Mouse (Mus musculus) bone marrow, adult 2 months (tissue): ENCODE data around the gene Pfn4.

Experiments
- CTCF ChIP-seq: fragments of 200-500 bp; IDR thresholded peaks from 2 replicates; pipeline ENCODE4 v1.5.1; 2011; ENCODE audit warnings: low read length, control low read depth; ENCODE audit not compliant: control insufficient read depth, insufficient read depth
- POLR2A ChIP-seq: fragments of 200-500 bp; IDR thresholded peaks from 2 replicates; pipeline ENCODE4 v1.6.1; 2011; ENCODE audit warnings: low read depth, mild to moderate bottlenecking, control low read depth, low read length, borderline replicate concordance; ENCODE audit not compliant: control insufficient read depth

DNA sequence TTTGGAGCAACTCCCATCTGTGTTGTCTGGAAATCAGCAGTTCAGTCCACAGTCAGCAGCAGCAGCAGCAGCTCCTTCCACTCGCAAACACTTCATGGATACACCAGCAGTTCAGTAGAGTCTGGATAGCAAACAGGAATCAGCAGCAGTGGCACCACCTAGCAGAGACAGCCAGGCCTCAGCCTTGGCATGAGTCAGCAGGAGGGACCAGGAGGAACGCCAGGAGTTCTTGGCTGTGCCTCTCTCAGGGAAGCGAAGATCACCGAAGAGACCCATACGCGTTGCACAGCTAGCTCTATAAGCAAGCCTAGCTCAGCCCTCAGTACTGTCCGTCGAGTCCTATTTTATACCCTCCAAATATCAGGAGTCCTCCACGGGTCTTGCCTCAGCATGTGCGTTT, 24.3 kb upstream of the Pfn4 start:
- TF ChIP-seq CTCF (no peak), POLR2A (no peak)
